Mouse (Mus musculus): ENCODE data around the gene Nifk. TPM values are rescaled to one million over a fixed set of nuclear protein-coding genes. Genes with fewer than 3 reads are reported as not detected.

The Nifk gene
- total RNA-seq, 2 experiments from 2014 or later = 26.0 to 29.5 TPM

DNA sequence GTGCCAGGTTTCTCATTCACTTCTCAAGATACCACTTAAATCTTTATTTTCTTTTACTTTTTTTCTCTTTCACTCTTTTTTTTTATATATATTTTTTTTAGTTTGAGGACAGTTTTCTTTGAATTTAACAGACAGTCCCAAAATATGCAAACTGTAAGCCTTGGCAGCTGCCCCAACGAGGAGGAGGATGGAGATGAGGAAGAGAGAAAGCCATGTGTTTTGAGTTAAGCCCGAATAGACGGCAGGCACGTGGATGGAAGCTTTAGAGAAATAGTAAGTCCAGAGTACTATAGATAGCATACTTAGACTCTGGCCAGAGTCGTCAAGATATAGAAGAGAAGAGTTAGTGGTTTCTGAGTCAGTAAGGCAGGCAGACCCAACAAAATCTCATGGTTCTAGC lies 56.1 kb downstream of the Nifk start:
- no peak for DNase-seq (ENCODE audit: extremely low spot score in 1 of 2, low spot score in 1 of 2)

DNA sequence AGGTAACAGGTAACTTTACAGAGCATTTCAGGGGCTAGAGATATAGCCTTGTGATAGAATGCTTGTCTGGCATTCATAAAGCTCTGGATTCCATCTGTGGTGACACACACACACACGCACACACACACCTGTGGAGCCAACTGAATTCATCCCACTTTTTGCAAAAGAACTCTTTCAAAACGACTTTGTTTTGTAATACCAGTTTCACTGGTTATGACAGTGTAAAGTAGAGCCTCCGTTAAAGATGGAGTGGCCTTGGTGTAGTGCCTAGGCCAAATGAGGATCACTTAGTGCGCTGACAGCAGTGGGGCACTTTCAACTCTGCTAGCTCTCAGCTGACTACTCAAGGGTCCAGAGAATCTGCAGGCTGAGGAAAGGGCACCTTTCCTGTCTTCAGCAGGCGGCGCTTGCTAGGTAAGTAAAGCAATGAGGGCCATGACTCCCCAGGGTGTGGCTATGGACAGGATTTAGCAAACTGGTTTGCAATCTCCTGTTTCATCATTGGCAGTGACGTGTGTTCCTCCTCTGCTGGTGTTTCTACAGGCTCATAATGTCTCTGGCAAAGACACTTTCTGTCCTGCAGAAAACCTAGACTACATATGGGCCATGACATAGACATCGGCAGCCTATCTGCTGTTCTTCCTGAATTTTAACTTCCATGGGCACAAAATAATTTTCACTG lies 58.6 kb downstream of the Nifk start:
- no peak for DNase-seq (ENCODE audit: extremely low spot score in 1 of 2, low spot score in 1 of 2)

Other genes starting within 250 kb of the Nifk start
- gene Gm29106, start 145.3 kb upstream of the Nifk start, total RNA-seq (2021) = not detected
- gene Tsn, start 10.1 kb upstream of the Nifk start, total RNA-seq (2021) = 100 to 1,000 TPM; 105 to 106 TPM
- gene Clasp1, start 67.2 kb downstream of the Nifk start, total RNA-seq (2021) = 100 to 1,000 TPM in 1 of 2 experiments, 10 to 100 TPM in 1; 88.7 to 103 TPM

Data from layer of hippocampus, postnatal 25 days (tissue).